Mouse (Mus musculus) lung, embryonic 15.5 days (tissue): ENCODE results near the gene Capn12. TPM values are rescaled to one million over a fixed set of nuclear protein-coding genes. Genes with fewer than 3 reads are reported as not detected.

Experiments used
- ATAC-seq: fragments of 200-750 bp; cut with Nextera tagmentation; 2 replicates; pipeline ENCODE4 v1.8.0; 2017; ENCODE audit warnings: moderate number of reproducible peaks, borderline replicate concordance; ENCODE audit not compliant: low FRiP score, low TSS enrichment; ENCODE audit errors: extremely low read depth
- H3K27ac ChIP-seq: fragments of 300-500 bp; sonication (generic); 2 replicates; pipeline ENCODE4 v1.5.1; 2015; ENCODE audit warnings: moderate library complexity, mild to moderate bottlenecking, inconsistent platforms
- H3K27me3 ChIP-seq: fragments of 300-500 bp; sonication (generic); 2 replicates; pipeline ENCODE4 v1.6.1; 2015; ENCODE audit warnings: inconsistent platforms
- H3K36me3 ChIP-seq: fragments of 300-500 bp; sonication (generic); 2 replicates; pipeline ENCODE4 v1.6.1; 2015; ENCODE audit warnings: inconsistent platforms
- H3K4me1 ChIP-seq: fragments of 300-500 bp; sonication (generic); 2 replicates; pipeline ENCODE4 v1.6.1; 2015; ENCODE audit warnings: inconsistent platforms
- H3K4me2 ChIP-seq: fragments of 300-500 bp; sonication (generic); 2 replicates; pipeline ENCODE4 v1.6.1; 2015; ENCODE audit warnings: inconsistent platforms, mild to moderate bottlenecking, moderate library complexity
- H3K4me3 ChIP-seq: fragments of 300-500 bp; sonication (generic); 2 replicates; pipeline ENCODE4 v1.5.1; 2015; ENCODE audit warnings: mild to moderate bottlenecking, inconsistent platforms
- H3K9ac ChIP-seq: fragments of 300-500 bp; sonication (generic); 2 replicates; pipeline ENCODE4 v1.6.1; 2015; ENCODE audit warnings: inconsistent platforms
- H3K9me3 ChIP-seq: fragments of 300-500 bp; sonication (generic); 2 replicates; pipeline ENCODE4 v1.6.1; 2016; ENCODE audit warnings: inconsistent platforms
- WGBS: fragments of 180-500 bp; shearing (Covaris S2); methylation state at CpG from one replicate; pipeline ENCODE4 v1.1.7; 2015; 5-methylcytosine and 5-hydroxymethylcytosine counted together
- polyA plus RNA-seq: library from polyadenylated mRNA; unstranded; fragments of >200 nt; fragmentation: Nextera tagmentation; extraction: Ambion mirVana; gene quantifications from 2 replicates; pipeline ENCODE4 v1.2.1, GENCODE M21; 2015

Gene Capn12
- polyA plus RNA-seq, 1 experiment from 2014 or later = 0.42 TPM

DNA sequence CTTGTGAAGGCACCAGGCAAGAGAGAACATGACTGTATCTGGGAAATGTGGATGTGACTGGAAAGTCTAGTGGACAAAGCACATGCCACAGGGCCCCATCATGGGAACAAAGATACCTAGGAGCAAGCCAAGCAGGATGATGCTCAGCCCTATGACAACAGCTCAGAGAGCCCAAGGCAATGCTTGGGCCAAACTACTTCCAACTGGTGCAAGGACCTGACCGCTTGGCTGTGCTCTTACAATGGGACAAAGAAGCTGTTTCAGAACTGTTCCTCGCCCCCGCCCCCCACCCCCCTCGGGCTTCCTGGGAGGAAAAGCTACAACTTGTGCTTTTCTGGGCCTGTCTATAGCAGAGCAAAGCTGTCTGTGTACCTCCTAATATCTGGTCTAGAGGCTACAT is 57.4 kb downstream of the Capn12 start:
- Histone ChIP-seq H3K9me3 (no peaks in the 10 kb centered on the region), H3K9ac (no peak overlapping the region), H3K4me2 (no peak overlapping the region), H3K27me3 (no peaks in the 10 kb centered on the region), H3K4me1 (peaks cover 62% of the 10 kb centered on the region), H3K36me3 (no peaks in the 10 kb centered on the region), H3K4me3 (no peak overlapping the region), H3K27ac (0 out of 2 replicates have a peak overlapping the region, but pooled peaks have one; percentile 37)
- no peak for ATAC-seq
- WGBS = 80% methylated on average over 4 of the region's 4 CpGs

DNA sequence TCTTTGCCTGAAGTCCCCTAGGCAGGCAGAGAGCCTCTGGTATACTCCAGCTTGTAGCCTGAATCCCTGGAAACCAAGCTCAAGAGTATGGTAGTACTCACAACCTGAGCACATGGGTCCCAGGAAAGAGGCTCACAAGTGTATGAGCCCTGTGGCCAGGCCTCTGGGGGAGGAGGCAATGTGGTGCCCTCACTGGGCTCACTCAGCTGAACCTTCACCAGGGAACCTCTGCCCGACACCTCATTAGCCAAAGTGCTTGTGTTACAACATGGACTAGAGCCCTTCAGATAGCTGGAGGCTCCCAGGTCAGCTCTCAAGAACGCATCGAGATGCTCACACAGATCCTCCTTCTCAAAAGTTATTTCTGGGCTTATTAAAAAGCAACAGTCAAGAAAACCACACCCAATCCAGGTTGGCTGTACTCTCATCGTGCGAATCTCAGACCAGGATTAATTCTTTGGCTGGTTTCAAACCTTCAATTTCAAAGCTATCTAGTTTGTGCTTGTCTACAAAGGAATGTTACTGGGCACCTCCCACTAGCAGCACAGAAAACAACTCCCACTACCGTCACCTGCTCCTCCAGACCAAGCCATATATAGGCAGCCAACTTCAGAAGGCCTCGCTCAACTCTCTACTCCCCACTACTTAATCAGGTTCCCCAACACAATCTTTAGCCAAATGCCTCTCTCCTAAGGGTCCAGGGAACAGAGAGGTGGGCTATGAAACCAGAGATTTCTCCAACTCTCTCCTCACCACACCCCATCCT is 58.4 kb downstream of the Capn12 start:
- ATAC-seq = no peak

DNA sequence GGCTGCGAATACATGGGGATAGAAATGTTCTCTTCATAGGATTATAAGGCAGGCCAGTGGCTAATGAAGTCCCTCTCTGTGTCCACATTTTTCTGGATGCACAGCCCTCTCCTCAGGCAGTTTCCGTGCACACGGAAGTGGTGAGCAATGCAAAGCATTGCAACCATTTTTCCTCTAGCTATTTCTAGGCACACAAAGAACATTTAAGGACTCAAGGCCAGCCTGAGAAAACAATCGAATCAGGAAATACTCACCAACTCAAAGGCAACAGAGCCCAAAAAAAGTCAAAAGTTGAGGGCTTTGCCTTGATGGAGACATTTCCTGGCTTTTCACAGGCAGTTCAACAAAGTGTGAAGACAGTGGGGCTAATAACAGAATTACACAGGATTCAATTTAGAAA is 59.9 kb downstream of the Capn12 start:
- Histone ChIP-seq H3K4me1 (peaks cover 83% of the 10 kb centered on the region), H3K4me2 (no peak overlapping the region), H3K27me3 (no peaks in the 10 kb centered on the region), H3K9me3 (no peaks in the 10 kb centered on the region), H3K4me3 (no peak overlapping the region), H3K36me3 (no peaks in the 10 kb centered on the region), H3K27ac (peak overlapping the region; percentile 85), H3K9ac (no peak overlapping the region)
- ATAC-seq = no peak
- 51% methylated on average over 4 of the region's 4 CpGs for WGBS

More for the DNA sequence above, 58.4 kb downstream of the Capn12 start:
- Histone ChIP-seq H3K27ac (0 out of 2 replicates have a peak overlapping the region, but pooled peaks have one; percentile 85), H3K4me2 (no peak overlapping the region), H3K36me3 (no peaks in the 10 kb centered on the region), H3K9ac (no peak overlapping the region), H3K27me3 (no peaks in the 10 kb centered on the region), H3K4me1 (peaks cover 70% of the 10 kb centered on the region), H3K9me3 (no peaks in the 10 kb centered on the region), H3K4me3 (no peak overlapping the region)
- WGBS = 67% methylated on average over 7 of the region's 7 CpGs

DNA sequence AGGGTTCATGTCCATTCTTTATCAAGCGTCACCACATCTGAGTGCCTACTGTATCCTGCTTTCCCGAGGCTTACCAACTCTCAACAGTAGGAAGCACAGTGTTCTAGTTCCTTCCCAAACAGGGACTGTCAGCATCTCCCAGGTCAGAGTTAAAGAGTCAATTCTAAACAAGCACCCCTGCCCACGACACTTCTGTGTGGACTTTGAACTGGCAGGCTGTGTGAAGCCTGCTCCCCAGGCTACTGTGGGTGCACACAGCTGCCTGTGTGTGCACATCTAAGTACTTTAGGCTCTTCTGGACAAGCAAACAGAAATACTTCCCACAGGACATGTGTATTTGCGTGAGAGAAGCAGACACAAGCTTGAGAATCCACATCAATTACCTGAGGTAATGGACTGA is 60.3 kb downstream of the Capn12 start:
- no peaks in the 10 kb centered on the region for H3K9me3 ChIP-seq
- peak overlapping the region; percentile 85 for H3K27ac ChIP-seq
- no peak for ATAC-seq
- H3K4me1 ChIP-seq = peaks cover 83% of the 10 kb centered on the region
- no peaks in the 10 kb centered on the region for H3K27me3 ChIP-seq
- H3K4me2 ChIP-seq = no peak overlapping the region
- H3K9ac ChIP-seq = no peak overlapping the region
- H3K4me3 ChIP-seq = no peak overlapping the region
- 39% methylated on average over 4 of the region's 4 CpGs for WGBS
- H3K36me3 ChIP-seq = no peaks in the 10 kb centered on the region

Other genes starting within 250 kb of the Capn12 start
- 6.3 and 6.5 TPM in 2 replicates for gene Fbxo27, start 188.6 kb upstream of the Capn12 start, polyA plus RNA-seq
- 15.6 and 16.3 TPM in 2 replicates for gene Fbxo17, start 164.6 kb upstream of the Capn12 start, polyA plus RNA-seq
- gene Mrps12, start 139.6 kb upstream of the Capn12 start, polyA plus RNA-seq = 116 and 124 TPM in 2 replicates
- gene Sars2, start 139.4 kb upstream of the Capn12 start, polyA plus RNA-seq = 27.2 and 27.7 TPM in 2 replicates
- gene Ccer2, start 125.2 kb upstream of the Capn12 start, polyA plus RNA-seq = not detected in 2 replicates
- gene Sirt2, start 114.7 kb upstream of the Capn12 start, polyA plus RNA-seq = 59.5 and 65.2 TPM in 2 replicates
- 36.9 and 38.7 TPM in 2 replicates for gene Nfkbib, start 113.9 kb upstream of the Capn12 start, polyA plus RNA-seq
- gene Rinl, start 92.5 kb upstream of the Capn12 start, polyA plus RNA-seq = 7.1 and 8.8 TPM in 2 replicates
- gene Hnrnpl, start 72.9 kb upstream of the Capn12 start, polyA plus RNA-seq = 254 and 264 TPM in 2 replicates
- gene Ech1, start 56.2 kb upstream of the Capn12 start, polyA plus RNA-seq = 154 and 162 TPM in 2 replicates
- 6.7 and 9.2 TPM in 2 replicates for gene Lgals4, start 47.6 kb upstream of the Capn12 start, polyA plus RNA-seq
- gene Lgals7, start 17.6 kb upstream of the Capn12 start, polyA plus RNA-seq = 1.5 and 1.6 TPM in 2 replicates
- gene Actn4, start 80.9 kb downstream of the Capn12 start, polyA plus RNA-seq = 287 and 302 TPM in 2 replicates
- 360 and 364 TPM in 2 replicates for gene Eif3k, start 100.4 kb downstream of the Capn12 start, polyA plus RNA-seq
- 7.4 and 9.8 TPM in 2 replicates for gene Map4k1, start 100.6 kb downstream of the Capn12 start, polyA plus RNA-seq
- 0.19 and 0.24 TPM in 2 replicates for gene Ryr1, start 243.8 kb downstream of the Capn12 start, polyA plus RNA-seq